Mouse (Mus musculus): ENCODE data around the gene Slc38a9.

DNA sequence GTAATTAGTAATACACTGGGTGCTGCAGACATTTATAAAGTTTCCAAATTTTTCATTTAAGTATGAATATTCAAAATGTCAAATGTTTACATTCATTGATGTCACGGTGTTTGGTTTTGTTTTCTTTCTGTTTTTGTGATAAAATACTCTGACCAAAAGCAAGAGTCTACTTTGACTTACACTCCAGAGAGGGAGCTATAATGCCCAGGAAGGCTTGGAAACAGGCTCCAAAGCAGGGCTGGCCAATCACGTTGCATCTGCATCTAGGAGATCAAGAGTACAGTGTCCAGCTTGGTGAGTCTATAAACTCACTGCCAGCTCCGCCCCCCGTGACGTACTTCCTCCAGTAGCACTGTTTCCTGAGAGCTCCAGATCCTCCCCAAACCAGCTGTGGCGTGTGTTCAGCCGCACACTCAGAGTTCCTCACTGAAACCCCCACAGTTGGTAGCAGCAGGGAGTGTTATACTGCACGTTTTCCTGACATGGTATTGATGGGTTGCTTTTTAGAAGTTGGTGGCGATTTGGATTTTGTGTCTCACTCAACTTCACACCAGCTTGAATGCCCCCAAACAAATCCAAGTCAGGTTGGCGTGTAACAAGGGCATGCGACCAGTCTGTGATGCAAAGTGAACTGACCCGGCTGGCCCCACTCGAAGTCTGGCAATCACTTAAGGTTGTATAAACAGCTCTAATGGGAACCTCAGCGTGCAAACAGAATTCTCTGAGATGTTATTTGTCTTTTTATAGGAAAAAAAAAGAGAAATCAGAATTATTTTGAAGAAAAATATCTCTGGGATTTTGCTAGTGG, 74.6 kb downstream of the Slc38a9 start:
- TF ChIP-seq CTCF (IDR thresholded peaks at IDR 0.05; ENCODE audit: borderline replicate concordance, insufficient read depth, low read length) (no peak), POLR2A (IDR thresholded peaks at IDR 0.05; ENCODE audit: low read depth, low read length) (no peak)
